Mouse (Mus musculus) CH12.LX (cell line): ENCODE results near the gene Sfxn5. TPM values are rescaled to one million over a fixed set of nuclear protein-coding genes. Genes with fewer than 3 reads are reported as not detected.

Experiments
- DNase-seq: peaks from one replicate; pipeline ENCODE4 v3.0.0-alpha.2; 2013; ENCODE audit errors: extremely low read depth
- H3K27ac ChIP-seq: 2 replicates; pipeline ENCODE4 v1.5.1; 2012; ENCODE audit warnings: low read depth, mild to moderate bottlenecking, control low read depth, moderate library complexity; ENCODE audit not compliant: insufficient read depth
- H3K27me3 ChIP-seq: replicated peaks from 2 replicates; pipeline ENCODE3; 2012; ENCODE audit warnings: inconsistent platforms
- H3K36me3 ChIP-seq, 2 experiments: replicated peaks in 1 of 2; 2 replicates each; pipeline versions ENCODE3 to v1.6.1; 2012; ENCODE audit warnings: inconsistent platforms in 1 of 2, low read length in 1 of 2, mild to moderate bottlenecking in 1 of 2, mixed read lengths in 1 of 2, moderate library complexity in 1 of 2; ENCODE audit not compliant: control insufficient read depth in 1 of 2, insufficient read depth in 1 of 2
- H3K4me1 ChIP-seq, 2 experiments: 2 replicates each; pipeline ENCODE4 v1.6.1; 2012; ENCODE audit warnings: inconsistent platforms in 1 of 2, moderate library complexity in 1 of 2; ENCODE audit not compliant: insufficient read depth in 2 of 2, control insufficient read depth in 1 of 2
- H3K4me2 ChIP-seq: 2 replicates; pipeline ENCODE4 v1.6.1; 2012; ENCODE audit warnings: low read depth, mild to moderate bottlenecking, control low read depth; ENCODE audit not compliant: poor library complexity, insufficient read depth, severe bottlenecking
- H3K4me3 ChIP-seq, 3 experiments: fragments of 150-350 bp in 1 of 3; sonication (generic) in 1 of 3; replicated peaks in 1 of 3; 2 replicates each; pipeline versions ENCODE3 to v1.5.1; 2011 to 2012; ENCODE audit warnings: low read depth in 2 of 3, low read length in 2 of 3, mild to moderate bottlenecking in 2 of 3, moderate library complexity in 2 of 3, control low read depth in 1 of 3, improper control_type of control experiment in 1 of 3, inconsistent platforms in 1 of 3, mixed read lengths in 1 of 3; ENCODE audit not compliant: poor library complexity in 1 of 3
- H3K79me2 ChIP-seq: replicated peaks from 2 replicates; pipeline ENCODE4 v1.6.1; 2012; ENCODE audit warnings: mild to moderate bottlenecking, moderate library complexity; ENCODE audit not compliant: control insufficient read depth, poor library complexity, insufficient read depth, severe bottlenecking; ENCODE audit errors: extremely low read depth
- H3K9ac ChIP-seq: 2 replicates; pipeline ENCODE4 v1.6.1; 2012; ENCODE audit warnings: low read depth, mild to moderate bottlenecking, control low read depth, moderate library complexity; ENCODE audit not compliant: insufficient read depth
- H3K9me3 ChIP-seq: replicated peaks from 2 replicates; pipeline ENCODE3; 2012; ENCODE audit warnings: low read length, inconsistent platforms, mixed read lengths
- BHLHE40 ChIP-seq: IDR thresholded peaks from 2 replicates; pipeline ENCODE4 v1.6.1; 2011; ENCODE audit warnings: mild to moderate bottlenecking, low read depth, low read length, improper control_type of control experiment
- CHD2 ChIP-seq: IDR thresholded peaks from 2 replicates; pipeline ENCODE4 v1.6.1; 2011; ENCODE audit warnings: low read length, improper control_type of control experiment
- CTCF ChIP-seq, 2 experiments: IDR thresholded peaks in 1 of 2; conservative IDR thresholded peaks in 1 of 2; 2 replicates each; pipeline ENCODE4 v1.5.1; 2011 to 2012; ENCODE audit warnings: low read depth in 2 of 2, low read length in 2 of 2, improper control_type of control experiment in 1 of 2, inconsistent platforms in 1 of 2, mild to moderate bottlenecking in 1 of 2, moderate library complexity in 1 of 2
- E2F4 ChIP-seq: IDR thresholded peaks from 2 replicates; pipeline ENCODE4 v1.6.1; 2011; ENCODE audit warnings: low read depth, low read length, improper control_type of control experiment; ENCODE audit not compliant: insufficient replicate concordance
- ETS1 ChIP-seq: conservative IDR thresholded peaks from 2 replicates; pipeline ENCODE4 v1.6.1; 2012; ENCODE audit warnings: low read depth, mild to moderate bottlenecking, inconsistent platforms, low read length, improper control_type of control experiment, moderate library complexity
- GABPA ChIP-seq: IDR thresholded peaks from 2 replicates; pipeline ENCODE4 v1.6.1; 2012; ENCODE audit warnings: low read depth, low read length, improper control_type of control experiment, inconsistent platforms; ENCODE audit not compliant: insufficient replicate concordance
- HCFC1 ChIP-seq: IDR thresholded peaks from 2 replicates; pipeline ENCODE4 v1.6.1; 2012; ENCODE audit warnings: low read depth, mild to moderate bottlenecking, inconsistent platforms, low read length, improper control_type of control experiment
- IRF4 ChIP-seq: IDR thresholded peaks from 2 replicates; pipeline ENCODE4 v1.6.1; 2014; ENCODE audit warnings: low read depth, mild to moderate bottlenecking, inconsistent platforms, low read length, improper control_type of control experiment
- JUND ChIP-seq: conservative IDR thresholded peaks from 2 replicates; pipeline ENCODE4 v1.6.1; 2011; ENCODE audit warnings: low read depth, low read length, improper control_type of control experiment
- MAX ChIP-seq: IDR thresholded peaks from 2 replicates; pipeline ENCODE4 v1.6.1; 2011; ENCODE audit warnings: low read length, improper control_type of control experiment
- MYC ChIP-seq: IDR thresholded peaks from 2 replicates; pipeline ENCODE4 v1.6.1; 2011; ENCODE audit warnings: low read depth, mild to moderate bottlenecking, improper control_type of control experiment, low read length
- NELFE ChIP-seq: IDR thresholded peaks from 2 replicates; pipeline ENCODE4 v1.6.1; 2011; ENCODE audit warnings: low read depth, low read length, improper control_type of control experiment
- NRF1 ChIP-seq: IDR thresholded peaks from 2 replicates; pipeline ENCODE4 v1.6.1; 2014; ENCODE audit warnings: low read depth, mild to moderate bottlenecking, inconsistent platforms, low read length, improper control_type of control experiment, moderate library complexity
- PAX5 ChIP-seq: IDR thresholded peaks from 2 replicates; pipeline ENCODE4 v1.6.1; 2012; ENCODE audit warnings: low read length, inconsistent platforms, mixed read lengths
- POLR2A ChIP-seq: IDR thresholded peaks from 2 replicates; pipeline ENCODE4 v1.6.1; 2011; ENCODE audit warnings: low read depth, mild to moderate bottlenecking, improper control_type of control experiment, low read length
- POLR2AphosphoS2 ChIP-seq: IDR thresholded peaks from 2 replicates; pipeline ENCODE4 v1.6.1; 2011; ENCODE audit warnings: low read depth, low read length, improper control_type of control experiment
- RCOR1 ChIP-seq: conservative IDR thresholded peaks from 2 replicates; pipeline ENCODE4 v1.6.1; 2012; ENCODE audit warnings: low read depth, mild to moderate bottlenecking, inconsistent platforms, low read length, improper control_type of control experiment
- ZMIZ1 ChIP-seq: IDR thresholded peaks from 2 replicates; pipeline ENCODE4 v1.6.1; 2012; ENCODE audit warnings: low read depth, mild to moderate bottlenecking, inconsistent platforms, low read length, improper control_type of control experiment
- ZNF384 ChIP-seq: IDR thresholded peaks from 2 replicates; pipeline ENCODE4 v1.6.1; 2012; ENCODE audit warnings: low read depth, low read length, improper control_type of control experiment, inconsistent platforms
- dilution Hi-C: fragments of 300-500 bp; cut with MboI; formaldehyde crosslinking; loops from 2 replicates; pipeline ENCODE4 v1.14.3; 2020; ENCODE audit warnings: low sequenced_read_pairs; ENCODE audit not compliant: extremely low pct_unique_long_range_greater_than_20kb, extremely low pct_ligation_motif_present
- in situ Hi-C: fragments of 300-500 bp; cut with MboI; formaldehyde crosslinking; loops from 3 replicates; pipeline ENCODE4 v1.14.3; 2019; ENCODE audit warnings: low sequenced_read_pairs, low pct_ligation_motif_present, low pct_unique_long_range_greater_than_20kb, mixed read lengths
- polyA plus RNA-seq: library from polyadenylated mRNA; unstranded; fragments of >175 nt; gene quantifications from 2 replicates; pipeline ENCODE4 v1.2.1, GENCODE M21; 2012; ENCODE audit warnings: low read depth; ENCODE audit not compliant: insufficient read length
- total RNA-seq, 2 experiments: library from RNA; depleted of rRNA; stranded (reverse); fragments of 300-350 nt in 1 of 2; fragments of >200 nt in 1 of 2; gene quantifications; 2 replicates each; pipeline ENCODE4 v1.2.3; 2012 to 2014

The Sfxn5 gene
- total and polyA plus RNA-seq, 3 experiments, result 0.55 to 0.93 (median 0.66) TPM

DNA sequence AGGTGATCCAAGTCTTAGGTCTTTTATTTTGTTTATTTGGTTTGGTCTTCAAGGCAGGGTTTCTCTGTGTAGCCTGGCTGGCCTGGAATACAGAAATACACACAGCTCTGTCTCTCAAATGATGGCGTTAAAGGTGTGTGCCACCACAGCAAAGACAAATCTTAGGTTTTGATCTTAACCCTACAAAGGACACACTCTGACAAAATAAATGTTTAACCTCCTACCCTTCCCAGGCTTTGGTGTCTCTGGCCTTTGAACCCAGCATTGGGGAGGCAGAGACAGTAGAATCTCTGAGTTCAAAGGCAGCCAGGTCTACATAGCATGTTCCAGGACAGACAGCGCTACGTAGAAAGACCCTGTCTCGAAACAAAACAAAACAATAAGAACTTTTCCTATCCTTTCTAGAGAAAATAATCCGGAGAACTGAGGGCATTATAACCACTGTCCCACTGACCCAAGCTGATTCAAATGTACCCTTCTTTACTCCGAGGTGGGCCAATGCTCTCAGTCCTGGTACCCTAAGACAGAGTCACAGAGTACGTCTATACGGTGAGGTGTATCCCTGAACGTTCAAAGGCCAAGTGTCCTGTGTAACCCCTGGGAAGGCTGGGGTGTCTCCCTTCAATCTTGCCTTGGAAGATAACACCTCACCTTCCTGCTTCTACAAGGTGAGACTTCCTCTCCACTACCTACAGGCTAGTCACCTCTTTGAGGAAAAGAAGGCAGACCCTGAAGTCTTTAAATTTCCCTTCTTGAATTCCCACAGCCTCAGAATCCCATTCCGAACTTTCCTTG lies 40.0 kb upstream of the Sfxn5 start:
- Histone ChIP-seq H3K36me3 (no peaks in the 10 kb centered on the region), H3K79me2 (no peaks in the 10 kb centered on the region), H3K4me3 (no peak overlapping the region), H3K4me1 (peaks cover 3 to 8% of the 10 kb centered on the region in 2 experiments), H3K27ac (no peak overlapping the region), H3K27me3 (peaks cover 91% of the 10 kb centered on the region), H3K4me2 (no peak overlapping the region), H3K9me3 (no peaks in the 10 kb centered on the region), H3K9ac (no peak overlapping the region)
- DNase-seq, result no peak
- dilution Hi-C loops, result no loop called here
- TF ChIP-seq GABPA, result no peak
- in situ Hi-C loops, result no loop called here

DNA sequence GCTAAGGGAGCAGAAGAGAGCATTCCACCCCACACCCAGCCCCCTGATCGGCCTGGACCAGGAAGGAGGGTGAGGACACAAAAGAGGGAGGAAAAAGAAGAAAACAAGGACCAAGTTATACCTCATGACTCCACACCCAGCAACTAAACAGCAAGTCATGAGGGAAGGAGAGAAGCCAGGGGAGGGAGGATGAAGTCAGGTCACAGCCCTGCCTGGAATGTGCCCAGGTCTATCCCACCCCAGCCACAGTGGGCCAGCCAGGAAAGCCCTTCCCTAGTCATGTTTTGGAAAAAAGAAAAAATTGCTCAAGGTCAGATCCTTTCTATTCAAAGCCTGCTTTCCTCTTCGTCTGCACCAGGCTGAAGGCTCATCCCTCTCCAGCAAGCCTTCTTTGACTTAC lies 39.3 kb upstream of the Sfxn5 start:
- H3K27ac ChIP-seq, result no peak overlapping the region
- no peaks in the 10 kb centered on the region for H3K36me3 ChIP-seq
- no peak overlapping the region for H3K9ac ChIP-seq
- peaks cover 90% of the 10 kb centered on the region for H3K27me3 ChIP-seq
- DNase-seq, result no peak
- no peaks in the 10 kb centered on the region for H3K9me3 ChIP-seq
- in situ Hi-C loops (no loop called here), dilution Hi-C loops (no loop called here)
- peaks cover 3 to 8% of the 10 kb centered on the region in 2 experiments for H3K4me1 ChIP-seq
- TF ChIP-seq IRF4 (no peak), HCFC1 (no peak), POLR2A (no peak), E2F4 (no peak), ZNF384 (no peak), BHLHE40 (no peak), ZMIZ1 (no peak), MAX (no peak), JUND (no peak), NRF1 (no peak), NELFE (no peak), POLR2AphosphoS2 (no peak), MYC (no peak), CTCF (conservative IDR thresholded peaks at IDR 0.05 in 1 of 2, IDR thresholded peaks at IDR 0.05 in 1 of 2; ENCODE audit: low read depth in 2 of 2, low read length in 2 of 2) (no peak), RCOR1 (no peak), CHD2 (no peak), PAX5 (no peak), ETS1 (no peak)
- no peaks in the 10 kb centered on the region for H3K79me2 ChIP-seq
- H3K4me2 ChIP-seq, result no peak overlapping the region
- no peak overlapping the region for H3K4me3 ChIP-seq
